Comparison of ENCODE assay signal across 29 mouse cellular contexts in genomic region chr5:108501573-108501972, GRCm38 (mm10). TPM values are rescaled to one million over a fixed set of nuclear protein-coding genes. Genes with fewer than 3 reads are reported as not detected.
"Had no signal": no experiment of that assay in that cellular context is flagged by ENCODE, and none has a peak within 500 bp of the region (broad histone marks: within the 10 kb centered on the region; RNA-seq: fewer than 3 reads in every experiment).

No protein-coding gene starts in this region.

- H3K4me3 ChIP-seq: heart, adult 2 months; heart, embryonic 13.5 days; heart, embryonic 15.5 days; hindbrain, embryonic 10.5 days; hindbrain, embryonic 12.5 days; intestine, embryonic 15.5 days; left cerebral cortex, adult 2 months; limb, embryonic 10.5 days; limb, embryonic 12.5 days; liver, embryonic 13.5 days; liver, embryonic 15.5 days had no signal

- H3K9ac ChIP-seq: heart, embryonic 13.5 days; heart, embryonic 15.5 days; hindbrain, embryonic 12.5 days; hindbrain, embryonic 14.5 days; intestine, embryonic 15.5 days; limb, embryonic 12.5 days; liver, embryonic 13.5 days; liver, embryonic 15.5 days; liver, postnatal 0 days had no signal

- ATAC-seq: hindbrain, embryonic 16.5 days; inflammation-experienced regulatory T-cells, adult 6 months; intestine, embryonic 15.5 days; intestine, postnatal 0 days; liver, postnatal 0 days had no signal

- DNase-seq: gastrocnemius, postnatal 14 days; gastrocnemius, postnatal 36 days; heart, adult 2 months; heart, postnatal 4 days; kidney, adult 18-20 months; kidney, adult 8-10 months; kidney, postnatal 10 days; layer of hippocampus, adult 9-11 months; layer of hippocampus, postnatal 36 days; liver; liver, embryonic 13.5 days; liver, postnatal 0 days had no signal

- H3K4me1 ChIP-seq: heart, embryonic 13.5 days; heart, embryonic 15.5 days; hindbrain, embryonic 10.5 days; hindbrain, embryonic 12.5 days; intestine, embryonic 15.5 days; limb, embryonic 10.5 days; limb, embryonic 12.5 days; liver, embryonic 13.5 days; liver, embryonic 15.5 days had no signal

- H3K27me3 ChIP-seq: heart, embryonic 13.5 days; heart, embryonic 15.5 days; hindbrain, embryonic 12.5 days; intestine, embryonic 15.5 days; limb, embryonic 12.5 days; liver, embryonic 13.5 days; liver, embryonic 15.5 days had no signal

- H3K9me3 ChIP-seq: heart, embryonic 13.5 days; heart, embryonic 15.5 days; hindbrain, embryonic 10.5 days; hindbrain, embryonic 12.5 days; intestine, embryonic 15.5 days; limb, embryonic 10.5 days; limb, embryonic 12.5 days; liver, embryonic 13.5 days; liver, embryonic 15.5 days had no signal

- H3K27ac ChIP-seq: heart, adult 2 months; heart, embryonic 13.5 days; heart, embryonic 15.5 days; hindbrain, embryonic 10.5 days; hindbrain, embryonic 12.5 days; hindbrain, embryonic 14.5 days; intestine, embryonic 15.5 days; left cerebral cortex, adult 2 months; limb, embryonic 10.5 days; limb, embryonic 12.5 days; liver, embryonic 13.5 days; liver, embryonic 15.5 days had no signal

- H3K4me2 ChIP-seq: heart, embryonic 11.5 days; heart, embryonic 13.5 days; heart, embryonic 15.5 days; hindbrain, embryonic 12.5 days; hindbrain, embryonic 14.5 days; intestine, embryonic 15.5 days; limb, embryonic 12.5 days; liver, embryonic 11.5 days; liver, embryonic 13.5 days; liver, embryonic 15.5 days had no signal

RNA-seq across cellular contexts. Expression of gene Cplx1, which starts 48.3 kb away (rescaled TPM):
- total RNA-seq: gastrocnemius, adult 8-10 months; gastrocnemius, postnatal 36 days; heart, postnatal 25 days had no signal
- polyA plus RNA-seq: inflammation-experienced regulatory T-cells, adult 6 months; liver, embryonic 11.5 days; liver, postnatal 0 days had no signal

RNA-seq across cellular contexts. Expression of gene Mfsd7a, which starts 52.9 kb away (rescaled TPM):
- polyA plus RNA-seq: inflammation-experienced regulatory T-cells, adult 6 months; liver, embryonic 11.5 days had no signal
